Mouse (Mus musculus) CH12.LX (cell line): ENCODE results near the gene Pex11b. TPM values are rescaled to one million over a fixed set of nuclear protein-coding genes. Genes with fewer than 3 reads are reported as not detected.
"Not testable (repeated sequence)": the region's sequence is repeated elsewhere in the genome, so short reads cannot be mapped to it uniquely, and the experiment has no call there.

Experiments used
- DNase-seq: peaks from one replicate; pipeline ENCODE4 v3.0.0-alpha.2; 2013; ENCODE audit errors: extremely low read depth
- H3K27ac ChIP-seq: 2 replicates; pipeline ENCODE4 v1.5.1; 2012; ENCODE audit warnings: low read depth, mild to moderate bottlenecking, control low read depth, moderate library complexity; ENCODE audit not compliant: insufficient read depth
- H3K27me3 ChIP-seq: replicated peaks from 2 replicates; pipeline ENCODE3; 2012; ENCODE audit warnings: inconsistent platforms
- H3K36me3 ChIP-seq, 2 experiments: replicated peaks in 1 of 2; 2 replicates each; pipeline versions ENCODE3 to v1.6.1; 2012; ENCODE audit warnings: inconsistent platforms in 1 of 2, low read length in 1 of 2, mild to moderate bottlenecking in 1 of 2, mixed read lengths in 1 of 2, moderate library complexity in 1 of 2; ENCODE audit not compliant: control insufficient read depth in 1 of 2, insufficient read depth in 1 of 2
- H3K4me1 ChIP-seq, 2 experiments: 2 replicates each; pipeline ENCODE4 v1.6.1; 2012; ENCODE audit warnings: inconsistent platforms in 1 of 2, moderate library complexity in 1 of 2; ENCODE audit not compliant: insufficient read depth in 2 of 2, control insufficient read depth in 1 of 2
- H3K4me2 ChIP-seq: 2 replicates; pipeline ENCODE4 v1.6.1; 2012; ENCODE audit warnings: low read depth, mild to moderate bottlenecking, control low read depth; ENCODE audit not compliant: poor library complexity, insufficient read depth, severe bottlenecking
- H3K4me3 ChIP-seq, 3 experiments: fragments of 150-350 bp in 1 of 3; sonication (generic) in 1 of 3; replicated peaks in 1 of 3; 2 replicates each; pipeline versions ENCODE3 to v1.5.1; 2011 to 2012; ENCODE audit warnings: low read depth in 2 of 3, low read length in 2 of 3, mild to moderate bottlenecking in 2 of 3, moderate library complexity in 2 of 3, control low read depth in 1 of 3, improper control_type of control experiment in 1 of 3, inconsistent platforms in 1 of 3, mixed read lengths in 1 of 3; ENCODE audit not compliant: poor library complexity in 1 of 3
- H3K79me2 ChIP-seq: replicated peaks from 2 replicates; pipeline ENCODE4 v1.6.1; 2012; ENCODE audit warnings: mild to moderate bottlenecking, moderate library complexity; ENCODE audit not compliant: control insufficient read depth, poor library complexity, insufficient read depth, severe bottlenecking; ENCODE audit errors: extremely low read depth
- H3K9ac ChIP-seq: 2 replicates; pipeline ENCODE4 v1.6.1; 2012; ENCODE audit warnings: low read depth, mild to moderate bottlenecking, control low read depth, moderate library complexity; ENCODE audit not compliant: insufficient read depth
- H3K9me3 ChIP-seq: replicated peaks from 2 replicates; pipeline ENCODE3; 2012; ENCODE audit warnings: low read length, inconsistent platforms, mixed read lengths
- BHLHE40 ChIP-seq: IDR thresholded peaks from 2 replicates; pipeline ENCODE4 v1.6.1; 2011; ENCODE audit warnings: mild to moderate bottlenecking, low read depth, low read length, improper control_type of control experiment
- CHD1 ChIP-seq: IDR thresholded peaks from 2 replicates; pipeline ENCODE4 v1.6.1; 2012; ENCODE audit warnings: low read depth, low read length, improper control_type of control experiment, inconsistent platforms
- CTCF ChIP-seq, 2 experiments: IDR thresholded peaks in 1 of 2; conservative IDR thresholded peaks in 1 of 2; 2 replicates each; pipeline ENCODE4 v1.5.1; 2011 to 2012; ENCODE audit warnings: low read depth in 2 of 2, low read length in 2 of 2, improper control_type of control experiment in 1 of 2, inconsistent platforms in 1 of 2, mild to moderate bottlenecking in 1 of 2, moderate library complexity in 1 of 2
- E2F4 ChIP-seq: IDR thresholded peaks from 2 replicates; pipeline ENCODE4 v1.6.1; 2011; ENCODE audit warnings: low read depth, low read length, improper control_type of control experiment; ENCODE audit not compliant: insufficient replicate concordance
- EP300 ChIP-seq: IDR thresholded peaks from 2 replicates; pipeline ENCODE4 v1.6.1; 2011; ENCODE audit warnings: low read length, improper control_type of control experiment
- ETS1 ChIP-seq: conservative IDR thresholded peaks from 2 replicates; pipeline ENCODE4 v1.6.1; 2012; ENCODE audit warnings: low read depth, mild to moderate bottlenecking, inconsistent platforms, low read length, improper control_type of control experiment, moderate library complexity
- HCFC1 ChIP-seq: IDR thresholded peaks from 2 replicates; pipeline ENCODE4 v1.6.1; 2012; ENCODE audit warnings: low read depth, mild to moderate bottlenecking, inconsistent platforms, low read length, improper control_type of control experiment
- IRF4 ChIP-seq: IDR thresholded peaks from 2 replicates; pipeline ENCODE4 v1.6.1; 2014; ENCODE audit warnings: low read depth, mild to moderate bottlenecking, inconsistent platforms, low read length, improper control_type of control experiment
- JUN ChIP-seq: IDR thresholded peaks from 2 replicates; pipeline ENCODE4 v1.6.1; 2011; ENCODE audit warnings: low read depth, mild to moderate bottlenecking, low read length, improper control_type of control experiment, moderate library complexity; ENCODE audit not compliant: insufficient read depth
- JUND ChIP-seq: conservative IDR thresholded peaks from 2 replicates; pipeline ENCODE4 v1.6.1; 2011; ENCODE audit warnings: low read depth, low read length, improper control_type of control experiment
- KAT2A ChIP-seq: IDR thresholded peaks from 2 replicates; pipeline ENCODE4 v1.6.1; 2012; ENCODE audit warnings: low read length, improper control_type of control experiment, inconsistent platforms; ENCODE audit not compliant: insufficient replicate concordance
- MAFK ChIP-seq: IDR thresholded peaks from 2 replicates; pipeline ENCODE4 v1.6.1; 2011; ENCODE audit warnings: low read length, improper control_type of control experiment; ENCODE audit not compliant: insufficient replicate concordance
- MAX ChIP-seq: IDR thresholded peaks from 2 replicates; pipeline ENCODE4 v1.6.1; 2011; ENCODE audit warnings: low read length, improper control_type of control experiment
- MAZ ChIP-seq: IDR thresholded peaks from 2 replicates; pipeline ENCODE4 v1.6.1; 2012; ENCODE audit warnings: low read depth, mild to moderate bottlenecking, inconsistent platforms, low read length, improper control_type of control experiment, moderate library complexity
- MEF2A ChIP-seq: IDR thresholded peaks from 2 replicates; pipeline ENCODE4 v1.6.1; 2014; ENCODE audit warnings: low read depth, mild to moderate bottlenecking, inconsistent platforms, low read length, improper control_type of control experiment, borderline replicate concordance
- MXI1 ChIP-seq: IDR thresholded peaks from 2 replicates; pipeline ENCODE4 v1.6.1; 2011; ENCODE audit warnings: mild to moderate bottlenecking, low read depth, low read length, improper control_type of control experiment
- MYC ChIP-seq: IDR thresholded peaks from 2 replicates; pipeline ENCODE4 v1.6.1; 2011; ENCODE audit warnings: low read depth, mild to moderate bottlenecking, improper control_type of control experiment, low read length
- NELFE ChIP-seq: IDR thresholded peaks from 2 replicates; pipeline ENCODE4 v1.6.1; 2011; ENCODE audit warnings: low read depth, low read length, improper control_type of control experiment
- NRF1 ChIP-seq: IDR thresholded peaks from 2 replicates; pipeline ENCODE4 v1.6.1; 2014; ENCODE audit warnings: low read depth, mild to moderate bottlenecking, inconsistent platforms, low read length, improper control_type of control experiment, moderate library complexity
- PAX5 ChIP-seq: IDR thresholded peaks from 2 replicates; pipeline ENCODE4 v1.6.1; 2012; ENCODE audit warnings: low read length, inconsistent platforms, mixed read lengths
- POLR2A ChIP-seq: IDR thresholded peaks from 2 replicates; pipeline ENCODE4 v1.6.1; 2011; ENCODE audit warnings: low read depth, mild to moderate bottlenecking, improper control_type of control experiment, low read length
- POLR2AphosphoS2 ChIP-seq: IDR thresholded peaks from 2 replicates; pipeline ENCODE4 v1.6.1; 2011; ENCODE audit warnings: low read depth, low read length, improper control_type of control experiment
- RAD21 ChIP-seq: IDR thresholded peaks from 2 replicates; pipeline ENCODE4 v1.6.1; 2011; ENCODE audit warnings: low read depth, mild to moderate bottlenecking, low read length, improper control_type of control experiment, moderate library complexity
- RCOR1 ChIP-seq: conservative IDR thresholded peaks from 2 replicates; pipeline ENCODE4 v1.6.1; 2012; ENCODE audit warnings: low read depth, mild to moderate bottlenecking, inconsistent platforms, low read length, improper control_type of control experiment
- SIN3A ChIP-seq: IDR thresholded peaks from 2 replicates; pipeline ENCODE4 v1.6.1; 2012; ENCODE audit warnings: low read length, improper control_type of control experiment, inconsistent platforms
- SMC3 ChIP-seq: IDR thresholded peaks from 2 replicates; pipeline ENCODE4 v1.6.1; 2011; ENCODE audit warnings: low read depth, low read length, improper control_type of control experiment
- TBP ChIP-seq: conservative IDR thresholded peaks from 2 replicates; pipeline ENCODE4 v1.6.1; 2011; ENCODE audit warnings: low read depth, low read length, improper control_type of control experiment
- TCF12 ChIP-seq: IDR thresholded peaks from 2 replicates; pipeline ENCODE4 v1.6.1; 2014; ENCODE audit warnings: low read depth, mild to moderate bottlenecking, inconsistent platforms, low read length, improper control_type of control experiment
- USF1 ChIP-seq: IDR thresholded peaks from 2 replicates; pipeline ENCODE4 v1.6.1; 2014; ENCODE audit warnings: low read depth, mild to moderate bottlenecking, inconsistent platforms, low read length, improper control_type of control experiment
- USF2 ChIP-seq: conservative IDR thresholded peaks from 2 replicates; pipeline ENCODE4 v1.6.1; 2011; ENCODE audit warnings: low read depth, low read length, improper control_type of control experiment
- ZC3H11A ChIP-seq: IDR thresholded peaks from 2 replicates; pipeline ENCODE4 v1.6.1; 2012; ENCODE audit warnings: low read depth, mild to moderate bottlenecking, inconsistent platforms, low read length, improper control_type of control experiment
- ZKSCAN1 ChIP-seq: IDR thresholded peaks from 2 replicates; pipeline ENCODE4 v1.6.1; 2012; ENCODE audit warnings: low read depth, inconsistent platforms, low read length, improper control_type of control experiment, borderline replicate concordance
- ZMIZ1 ChIP-seq: IDR thresholded peaks from 2 replicates; pipeline ENCODE4 v1.6.1; 2012; ENCODE audit warnings: low read depth, mild to moderate bottlenecking, inconsistent platforms, low read length, improper control_type of control experiment
- ZNF384 ChIP-seq: IDR thresholded peaks from 2 replicates; pipeline ENCODE4 v1.6.1; 2012; ENCODE audit warnings: low read depth, low read length, improper control_type of control experiment, inconsistent platforms
- dilution Hi-C: fragments of 300-500 bp; cut with MboI; formaldehyde crosslinking; loops from 2 replicates; pipeline ENCODE4 v1.14.3; 2020; ENCODE audit warnings: low sequenced_read_pairs; ENCODE audit not compliant: extremely low pct_unique_long_range_greater_than_20kb, extremely low pct_ligation_motif_present
- in situ Hi-C: fragments of 300-500 bp; cut with MboI; formaldehyde crosslinking; loops from 3 replicates; pipeline ENCODE4 v1.14.3; 2019; ENCODE audit warnings: low sequenced_read_pairs, low pct_ligation_motif_present, low pct_unique_long_range_greater_than_20kb, mixed read lengths
- polyA plus RNA-seq: library from polyadenylated mRNA; unstranded; fragments of >175 nt; gene quantifications from 2 replicates; pipeline ENCODE4 v1.2.1, GENCODE M21; 2012; ENCODE audit warnings: low read depth; ENCODE audit not compliant: insufficient read length
- total RNA-seq, 2 experiments: library from RNA; depleted of rRNA; stranded (reverse); fragments of 300-350 nt in 1 of 2; fragments of >200 nt in 1 of 2; gene quantifications; 2 replicates each; pipeline ENCODE4 v1.2.3; 2012 to 2014

Pex11b gene
- total and polyA plus RNA-seq, 3 experiments: 23.4 to 33.1 (median 27.9) TPM

DNA sequence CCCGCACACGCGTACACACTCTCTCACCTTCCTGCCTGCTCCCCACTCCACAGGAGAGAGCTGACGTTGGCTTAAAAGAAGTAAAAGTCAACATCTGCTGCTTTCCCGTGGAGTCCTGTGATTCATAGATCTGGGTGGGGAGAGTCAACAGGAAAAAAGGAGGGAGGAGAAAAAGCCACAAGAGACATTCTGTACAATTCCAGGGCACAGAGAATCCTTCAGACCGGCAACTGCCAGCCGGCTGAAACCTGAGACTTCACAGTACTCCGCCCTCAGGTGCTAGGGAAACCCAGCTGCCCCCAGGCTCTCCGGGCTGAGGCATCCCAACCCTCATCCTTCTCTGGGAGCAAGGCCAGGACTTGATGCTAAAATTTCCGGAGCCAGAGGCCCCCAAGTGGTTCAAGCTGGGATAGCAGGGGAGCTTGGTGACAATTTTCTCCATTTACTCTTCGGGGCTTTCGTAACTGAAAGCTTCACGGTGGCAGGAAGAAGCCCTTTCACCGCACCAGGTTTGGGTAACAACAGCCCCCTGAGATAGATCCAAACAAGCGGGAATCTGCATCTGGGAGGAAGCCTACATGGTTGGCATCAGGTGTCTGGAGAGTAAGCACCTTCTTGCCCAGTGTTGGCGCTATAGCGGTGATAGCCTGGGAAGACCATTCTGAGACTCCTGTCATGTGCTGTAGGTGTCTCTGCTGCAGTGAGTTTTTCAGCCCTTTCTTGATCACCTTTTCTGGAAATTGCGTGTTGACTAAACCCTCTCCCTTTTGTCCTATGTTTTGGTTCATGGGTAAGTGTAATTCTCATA is 28.5 kb downstream of the Pex11b start:
- H3K4me2 ChIP-seq: no peak overlapping the region; the same call in 1 of the 2 replicates
- H3K27ac ChIP-seq: no peak overlapping the region
- in situ Hi-C loops: loop anchor here (5.0 kb wide), 1 partner anchor 44 kb away; the partner anchor contains the start of gene Nudt17
- H3K4me3 ChIP-seq: no peak overlapping the region
- H3K9ac ChIP-seq: no peak overlapping the region
- no peaks in the 10 kb centered on the region for H3K9me3 ChIP-seq
- TF ChIP-seq ZMIZ1: no peak
- TF ChIP-seq MYC: no peak
- TF ChIP-seq SMC3: peak; percentile 67
- no peak for TF ChIP-seq CHD1
- no peak for TF ChIP-seq E2F4
- TF ChIP-seq RCOR1: no peak
- no peak for TF ChIP-seq EP300
- TF ChIP-seq ZKSCAN1: no peak
- TF ChIP-seq BHLHE40: no peak
- no peak for TF ChIP-seq NRF1
- TF ChIP-seq MEF2A: 0 out of 2 replicates have a peak, but pooled peaks have one; percentile 17
- TF ChIP-seq ZC3H11A: no peak
- no peak for TF ChIP-seq KAT2A
- TF ChIP-seq MXI1: no peak
- TF ChIP-seq JUN: no peak
- no peak for TF ChIP-seq JUND
- TF ChIP-seq SIN3A: no peak
- TF ChIP-seq MAFK: no peak
- no peak for TF ChIP-seq ETS1
- no peak for TF ChIP-seq HCFC1
- no peak for TF ChIP-seq POLR2A
- no peak for TF ChIP-seq IRF4
- TF ChIP-seq POLR2AphosphoS2: no peak
- peak; percentile 65; the same call in 1 of the 2 replicates for TF ChIP-seq MAZ
- 0 out of 2 replicates have a peak, but pooled peaks have one; percentile 17 for TF ChIP-seq TCF12
- no peak for TF ChIP-seq USF2
- TF ChIP-seq TBP: no peak
- TF ChIP-seq USF1: no peak
- TF ChIP-seq MAX: no peak
- peak; percentile 63 for TF ChIP-seq RAD21
- TF ChIP-seq NELFE: 0 out of 2 replicates have a peak, but pooled peaks have one; percentile 29
- no peak for TF ChIP-seq PAX5
- peak; percentile 26 to 78; a peak in 3 of 4 replicates for TF ChIP-seq CTCF (conservative IDR thresholded peaks at IDR 0.05 in 1 of 2, IDR thresholded peaks at IDR 0.05 in 1 of 2; ENCODE audit: low read depth in 2 of 2, low read length in 2 of 2)
- no peak for TF ChIP-seq ZNF384
- H3K4me1 ChIP-seq: peaks cover 11 to 29% of the 10 kb centered on the region in 2 experiments
- H3K79me2 ChIP-seq: no peaks in the 10 kb centered on the region
- no peaks in the 10 kb centered on the region for H3K27me3 ChIP-seq
- peaks cover 6 to 10% of the 10 kb centered on the region in 2 experiments for H3K36me3 ChIP-seq
- dilution Hi-C loops: no loop called here
- peak; percentile 45 for DNase-seq

DNA sequence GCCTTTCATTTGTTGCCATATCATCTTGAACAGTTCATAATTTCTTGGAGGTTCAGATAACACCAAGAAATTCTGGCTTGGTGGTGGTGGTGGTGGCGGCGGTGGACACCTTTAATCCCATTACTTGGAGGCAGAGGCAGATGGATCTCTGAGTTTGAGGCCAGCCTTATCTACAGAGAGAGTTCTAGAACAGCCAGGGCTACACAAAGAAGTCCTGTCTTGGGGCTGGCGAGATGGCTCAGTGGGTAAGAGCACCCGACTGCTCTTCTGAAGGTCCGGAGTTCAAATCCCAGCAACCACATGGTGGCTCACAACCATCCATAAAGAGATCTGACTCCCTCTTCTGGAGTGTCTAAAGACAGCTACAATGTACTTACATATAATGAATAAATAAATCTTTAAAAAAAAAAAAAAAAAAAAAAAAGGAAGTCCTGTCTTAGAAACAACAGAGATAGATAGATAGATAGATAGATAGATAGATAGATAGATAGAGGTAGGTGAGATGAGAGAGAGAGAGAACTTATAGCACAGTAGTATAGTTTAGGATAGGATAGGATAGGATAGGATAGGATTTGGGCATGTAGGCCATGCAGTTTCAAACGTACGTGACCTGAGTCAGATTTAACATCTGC is 30.7 kb downstream of the Pex11b start:
- H3K36me3 ChIP-seq, in situ Hi-C loops, H3K27me3 ChIP-seq, H3K4me2 ChIP-seq, dilution Hi-C loops, H3K79me2 ChIP-seq, DNase-seq, H3K9ac ChIP-seq, H3K9me3 ChIP-seq, H3K27ac ChIP-seq, H3K4me3 ChIP-seq: not testable (repeated sequence)
- peaks cover 5 to 30% of the 10 kb centered on the region in 2 experiments for H3K4me1 ChIP-seq
